Comparison of ENCODE assay signal across 10 mouse cellular contexts in the genomic region with DNA sequence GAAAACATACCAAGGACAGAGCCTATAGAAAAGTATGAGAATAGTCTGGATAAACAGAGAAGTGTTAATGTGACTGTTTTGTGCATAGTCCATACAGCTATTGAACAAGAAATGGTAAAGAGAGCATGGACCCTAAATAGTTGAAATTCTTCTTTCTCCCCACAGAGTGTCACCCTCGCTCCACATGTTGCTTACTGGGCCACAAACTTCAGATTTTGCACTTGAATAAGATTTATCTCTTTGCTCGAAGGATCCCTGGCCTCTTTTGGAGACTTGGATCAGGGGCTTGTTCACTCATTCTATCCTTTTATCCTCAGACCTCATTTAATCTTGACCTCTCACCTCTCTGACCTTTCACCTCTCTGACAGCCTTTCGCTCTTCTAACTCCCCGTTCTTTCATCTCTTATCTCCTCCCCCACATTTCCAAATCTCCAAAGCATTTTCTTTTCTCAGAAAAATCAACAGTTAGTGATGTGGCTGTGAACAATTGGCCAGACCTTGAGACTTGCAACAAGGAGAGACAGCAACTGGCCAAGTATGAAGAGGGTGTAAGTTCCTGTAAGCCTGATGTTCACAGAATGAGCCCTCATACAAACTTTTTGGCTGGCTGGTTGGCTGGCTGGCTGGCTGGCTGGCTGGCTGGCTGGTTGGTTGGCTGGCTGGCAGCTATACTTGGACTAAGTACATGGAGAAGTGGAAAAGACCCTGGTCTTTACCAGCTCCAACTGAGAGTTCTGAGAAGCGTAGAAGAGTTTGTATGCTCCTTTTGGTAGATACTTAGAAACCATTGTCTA.
DNase-seq lines count a peak whose midpoint lies in the region; ATAC-seq lines count a peak whose summit lies in the region.
"Had no signal": no experiment of that assay in that cellular context is flagged by ENCODE, and none has a peak within 500 bp of the region (broad histone marks: within the 10 kb centered on the region; RNA-seq: fewer than 3 reads in every experiment).

No protein-coding gene starts in this region.

- no peaks in the 10 kb centered on the region for H3K4me1 ChIP-seq in forebrain, embryonic 15.5 days
- H3K4me1 ChIP-seq in forebrain, embryonic 13.5 days, result no peaks in the 10 kb centered on the region
- H3K4me1 ChIP-seq in neural tube, embryonic 15.5 days, result no peaks in the 10 kb centered on the region
- H3K4me1 ChIP-seq: embryonic facial prominence, embryonic 15.5 days; limb, embryonic 15.5 days had no signal

- H3K36me3 ChIP-seq in forebrain, embryonic 15.5 days, result no peaks in the 10 kb centered on the region
- no peaks in the 10 kb centered on the region for H3K36me3 ChIP-seq in forebrain, embryonic 13.5 days (ENCODE audit: poor library complexity, severe bottlenecking)
- H3K36me3 ChIP-seq in neural tube, embryonic 15.5 days, result no peaks in the 10 kb centered on the region
- H3K36me3 ChIP-seq: embryonic facial prominence, embryonic 15.5 days; limb, embryonic 15.5 days had no signal

- WGBS in forebrain, embryonic 15.5 days, result 52% methylated on average over 5 of the region's 5 CpGs
- 43% methylated on average over 5 of the region's 5 CpGs for WGBS in forebrain, embryonic 13.5 days
- 43% methylated on average over 5 of the region's 5 CpGs for WGBS in neural tube, embryonic 15.5 days

- H3K27me3 ChIP-seq in forebrain, embryonic 15.5 days, result no peaks in the 10 kb centered on the region
- H3K27me3 ChIP-seq in forebrain, embryonic 13.5 days, result no peaks in the 10 kb centered on the region
- H3K27me3 ChIP-seq in neural tube, embryonic 15.5 days (replicated peaks), result no peaks in the 10 kb centered on the region
- H3K27me3 ChIP-seq: embryonic facial prominence, embryonic 15.5 days; limb, embryonic 15.5 days had no signal

- H3K4me3 ChIP-seq in forebrain, embryonic 15.5 days, result no peak overlapping the region
- no peak overlapping the region for H3K4me3 ChIP-seq in forebrain, embryonic 13.5 days
- H3K4me3 ChIP-seq in neural tube, embryonic 15.5 days (replicated peaks), result no peak overlapping the region
- H3K4me3 ChIP-seq: embryonic facial prominence, embryonic 15.5 days; limb, embryonic 15.5 days had no signal

- H3K9me3 ChIP-seq in forebrain, embryonic 15.5 days, result no peaks in the 10 kb centered on the region
- no peaks in the 10 kb centered on the region for H3K9me3 ChIP-seq in forebrain, embryonic 13.5 days (replicated peaks)
- no peaks in the 10 kb centered on the region for H3K9me3 ChIP-seq in neural tube, embryonic 15.5 days (replicated peaks)
- H3K9me3 ChIP-seq: embryonic facial prominence, embryonic 15.5 days; limb, embryonic 15.5 days had no signal

- ATAC-seq in forebrain, embryonic 15.5 days (replicated peaks), result peak; percentile 64; the same call in 1 of the 2 replicates
- ATAC-seq in forebrain, embryonic 13.5 days, result no peak
- ATAC-seq in neural tube, embryonic 15.5 days (ENCODE audit: low FRiP score), result no peak
- ATAC-seq in activated CD4-positive, CD25-positive, alpha-beta regulatory T cell, adult 4 months, result no peak

- no peak overlapping the region for H3K4me2 ChIP-seq in forebrain, embryonic 15.5 days (replicated peaks)
- no peak overlapping the region for H3K4me2 ChIP-seq in forebrain, embryonic 13.5 days
- H3K4me2 ChIP-seq in neural tube, embryonic 15.5 days, result no peak overlapping the region
- H3K4me2 ChIP-seq: embryonic facial prominence, embryonic 15.5 days; limb, embryonic 15.5 days had no signal

- H3K27ac ChIP-seq in forebrain, embryonic 15.5 days (replicated peaks), result no peak overlapping the region
- H3K27ac ChIP-seq in forebrain, embryonic 13.5 days, result no peak overlapping the region
- no peak overlapping the region for H3K27ac ChIP-seq in neural tube, embryonic 15.5 days (replicated peaks)
- H3K27ac ChIP-seq: embryonic facial prominence, embryonic 15.5 days; limb, embryonic 15.5 days had no signal

- no peak overlapping the region for H3K9ac ChIP-seq in forebrain, embryonic 15.5 days (replicated peaks)
- H3K9ac ChIP-seq in forebrain, embryonic 13.5 days, result no peak overlapping the region
- no peak overlapping the region for H3K9ac ChIP-seq in neural tube, embryonic 15.5 days (replicated peaks)
- H3K9ac ChIP-seq: embryonic facial prominence, embryonic 15.5 days; limb, embryonic 15.5 days had no signal

- peak; percentile 39 for DNase-seq in neural tube, embryonic 10.5 days (ENCODE audit: extremely low spot score, low spot score)
- peak; percentile 32 for DNase-seq in embryo, embryonic 11.5 days (ENCODE audit: low read depth, low spot score)
- DNase-seq in layer of hippocampus, postnatal 14 days (ENCODE audit: low spot score in 2 of 2), result peak; percentile 28 to 54
- DNase-seq in retina, postnatal 7 days (ENCODE audit: low read depth, low spot score), result peak; percentile 4
